12 mouse cellular contexts compared by ENCODE assay signal in genomic region chr15:95108626-95109025, GRCm38 (mm10).
"Had no signal": no experiment of that assay in that cellular context is flagged by ENCODE, and none has a peak within 500 bp of the region (broad histone marks: within the 10 kb centered on the region; RNA-seq: fewer than 3 reads in every experiment).

No protein-coding gene starts in this region.

- DNase-seq: retina, postnatal 1 day; right cerebral cortex, adult 18-20 months; right cerebral cortex, postnatal 14 days; right cerebral cortex, postnatal 25 days; right cerebral cortex, postnatal 4 days; spleen, adult 18-20 months; thymus, adult 18-20 months; thymus, adult 2 months; thymus, postnatal 14 days; thymus, postnatal 25 days; thymus, postnatal 36 days; thymus, postnatal 4 days had no signal
